Mouse (Mus musculus) brain, adult 10 weeks (tissue): ENCODE measurements around the gene Spata19. TPM values are rescaled to one million over a fixed set of nuclear protein-coding genes. Genes with fewer than 3 reads are reported as not detected.

Experiments used
- polyA plus RNA-seq: library from polyadenylated mRNA; stranded (reverse); fragments of 350-450 nt; fragmentation: Illumina TruSeq; extraction: RNeasy Lipid Tissue Mini Kit (QIAGEN cat#74804); gene quantifications from one replicate; pipeline ENCODE4 v1.2.3, GENCODE M21; 2015; ENCODE audit warnings: low read depth, low replicate concordance

Gene Spata19
- polyA plus RNA-seq, result 0.91 TPM

GRCm38 (mm10) chr9:27396500-27396899 is at the start of gene Spata19:
Spata19 (plus strand) TSS chr9:27396800.

Other genes starting within 250 kb of the Spata19 start
- gene Jam3, start 241.4 kb upstream of the Spata19 start, polyA plus RNA-seq, result 56.0 TPM
- gene Igsf9b, start 97.6 kb upstream of the Spata19 start, polyA plus RNA-seq, result 17.7 TPM